Mouse (Mus musculus): ENCODE data around the gene Smok3b. TPM values are rescaled to one million over a fixed set of nuclear protein-coding genes. Genes with fewer than 3 reads are reported as not detected.

Gene Smok3b
- polyA plus RNA-seq, 1 experiment = not detected

DNA sequence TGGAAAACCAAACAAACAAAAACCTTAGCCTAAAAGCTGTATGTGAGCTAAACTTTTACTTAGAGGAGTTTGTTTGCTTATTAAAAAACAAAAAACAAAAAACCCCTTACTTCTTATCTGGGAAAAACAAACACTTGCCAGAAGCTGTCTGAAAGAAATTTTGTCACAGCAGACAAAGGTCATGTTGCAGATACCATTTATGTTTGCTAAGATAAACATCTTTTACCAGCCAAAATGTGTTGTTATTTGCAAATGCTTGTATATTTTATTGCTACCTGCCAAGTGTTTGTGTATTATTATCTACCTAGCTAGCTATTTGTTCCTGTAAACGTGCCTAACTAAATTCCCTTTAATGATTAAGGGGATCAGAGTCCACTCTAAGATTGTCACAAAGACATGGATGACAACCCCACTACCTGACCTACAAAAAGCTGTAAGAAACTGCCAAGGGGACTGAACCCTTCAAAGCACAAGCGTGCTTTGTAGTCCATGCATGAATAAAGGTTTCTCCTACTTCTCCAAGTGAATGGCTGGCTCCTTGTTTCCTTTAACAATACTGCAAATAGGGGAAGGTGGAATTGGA, 62.2 kb downstream of the Smok3b start:
- Histone ChIP-seq H3K27me3 (ENCODE audit: control insufficient read depth) (no peaks in the 10 kb centered on the region), H3K9me3 (ENCODE audit: control insufficient read depth, low read length) (0 out of 2 replicates have a peak, but pooled peaks cover 1% of the 10 kb centered on the region), H3K4me3 (replicated peaks) (no peak overlapping the region), H3K36me3 (ENCODE audit: control insufficient read depth) (peaks cover 8% of the 10 kb centered on the region), H3K4me1 (ENCODE audit: control insufficient read depth) (peaks cover 21% of the 10 kb centered on the region)
- TF ChIP-seq GATA1 (IDR thresholded peaks at IDR 0.05; ENCODE audit: low read length) = no peak

DNA sequence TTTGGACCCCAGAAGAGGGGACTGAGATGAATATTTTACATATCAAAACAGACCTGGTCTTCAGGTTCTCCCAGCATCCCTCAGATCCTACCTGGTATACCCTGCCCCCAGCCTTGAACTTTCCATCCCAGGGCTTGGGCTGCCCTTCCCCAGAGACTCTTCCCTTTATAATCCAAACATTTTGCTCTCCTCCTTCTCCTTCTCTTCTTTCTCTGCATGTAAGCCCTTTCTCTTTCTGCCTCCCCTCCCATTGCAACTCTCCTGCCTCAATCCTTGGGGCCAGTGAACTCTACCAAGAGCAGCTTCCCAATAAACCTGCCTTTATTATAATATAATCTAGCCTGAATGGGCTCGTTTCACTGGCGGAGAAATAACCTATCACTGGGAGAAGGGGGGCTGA, 62.7 kb downstream of the Smok3b start:
- peaks cover 8% of the 10 kb centered on the region for H3K36me3 ChIP-seq (ENCODE audit: control insufficient read depth)
- TF ChIP-seq TAL1 (IDR thresholded peaks at IDR 0.05; ENCODE audit: low read length) = no peak
- no peak for TF ChIP-seq GATA1 (IDR thresholded peaks at IDR 0.05; ENCODE audit: low read length)
- H3K4me3 ChIP-seq (replicated peaks) = no peak overlapping the region
- H3K27me3 ChIP-seq (ENCODE audit: control insufficient read depth) = no peaks in the 10 kb centered on the region
- no peaks in the 10 kb centered on the region for H3K9me3 ChIP-seq (ENCODE audit: control insufficient read depth, low read length)
- peaks cover 26% of the 10 kb centered on the region for H3K4me1 ChIP-seq (ENCODE audit: control insufficient read depth)

DNA sequence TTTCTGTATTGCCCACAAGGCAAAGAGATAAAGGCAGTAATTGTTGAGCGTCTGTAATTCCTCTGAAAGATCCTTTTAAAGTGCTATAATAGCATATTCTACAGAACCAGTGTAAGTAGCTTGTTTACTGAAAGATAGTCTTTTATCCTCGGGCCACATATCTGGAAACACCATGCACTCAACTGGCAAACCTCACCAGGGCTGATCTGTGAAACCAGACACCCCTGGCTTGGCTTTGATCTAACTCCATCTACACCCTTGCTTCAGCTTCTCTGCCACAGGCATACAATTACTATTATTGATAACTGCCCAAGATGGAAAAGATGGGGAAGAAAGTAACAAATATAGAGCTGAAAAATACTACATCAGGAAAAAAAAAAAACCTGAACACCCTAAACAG, 63.3 kb downstream of the Smok3b start:
- Histone ChIP-seq H3K4me1 (ENCODE audit: control insufficient read depth) (peaks cover 30% of the 10 kb centered on the region), H3K36me3 (ENCODE audit: control insufficient read depth) (peaks cover 12% of the 10 kb centered on the region), H3K9me3 (ENCODE audit: control insufficient read depth, low read length) (no peaks in the 10 kb centered on the region), H3K27me3 (ENCODE audit: control insufficient read depth) (no peaks in the 10 kb centered on the region), H3K4me3 (replicated peaks) (peak overlapping the region; percentile 98)
- no peak for TF ChIP-seq GATA1 (IDR thresholded peaks at IDR 0.05; ENCODE audit: low read length)
- no peak for TF ChIP-seq TAL1 (IDR thresholded peaks at IDR 0.05; ENCODE audit: low read length)

DNA sequence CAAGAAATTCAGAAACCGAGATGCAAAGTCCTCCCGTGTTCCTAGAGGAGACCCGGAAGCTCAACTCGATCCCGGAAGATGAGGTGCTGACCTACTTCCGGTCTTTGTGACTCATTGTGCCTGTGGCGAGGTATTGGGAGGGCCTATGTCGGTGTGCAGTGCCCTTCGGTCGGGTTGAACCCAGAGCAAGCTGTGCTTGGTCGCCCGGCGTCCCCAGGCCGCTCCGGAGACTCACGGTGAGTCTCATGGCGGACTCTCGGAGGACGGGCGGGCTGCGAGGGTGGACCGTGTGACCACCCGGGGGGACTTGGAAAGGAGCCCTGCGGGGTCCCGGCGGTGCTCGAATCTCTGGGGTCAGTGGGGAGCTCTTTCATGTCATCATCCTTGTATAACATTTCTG, 63.8 kb downstream of the Smok3b start, which contains the start of gene Zkscan1:
Gene Zkscan1, plus strand, starts transcription at position 89 of the 400 bp plus-strand sequence.
- Histone ChIP-seq H3K4me3 (replicated peaks) (peak within 1 kb of the TSS; percentile 98), H3K9me3 (ENCODE audit: control insufficient read depth, low read length) (no peaks in the 10 kb centered on the region), H3K36me3 (ENCODE audit: control insufficient read depth) (peaks cover 12% of the 10 kb centered on the region), H3K4me1 (ENCODE audit: control insufficient read depth) (peaks cover 30% of the 10 kb centered on the region), H3K27me3 (ENCODE audit: control insufficient read depth) (no peaks in the 10 kb centered on the region)
- TF ChIP-seq TAL1 (IDR thresholded peaks at IDR 0.05; ENCODE audit: low read length) = no peak
- no peak for TF ChIP-seq GATA1 (IDR thresholded peaks at IDR 0.05; ENCODE audit: low read length)

DNA sequence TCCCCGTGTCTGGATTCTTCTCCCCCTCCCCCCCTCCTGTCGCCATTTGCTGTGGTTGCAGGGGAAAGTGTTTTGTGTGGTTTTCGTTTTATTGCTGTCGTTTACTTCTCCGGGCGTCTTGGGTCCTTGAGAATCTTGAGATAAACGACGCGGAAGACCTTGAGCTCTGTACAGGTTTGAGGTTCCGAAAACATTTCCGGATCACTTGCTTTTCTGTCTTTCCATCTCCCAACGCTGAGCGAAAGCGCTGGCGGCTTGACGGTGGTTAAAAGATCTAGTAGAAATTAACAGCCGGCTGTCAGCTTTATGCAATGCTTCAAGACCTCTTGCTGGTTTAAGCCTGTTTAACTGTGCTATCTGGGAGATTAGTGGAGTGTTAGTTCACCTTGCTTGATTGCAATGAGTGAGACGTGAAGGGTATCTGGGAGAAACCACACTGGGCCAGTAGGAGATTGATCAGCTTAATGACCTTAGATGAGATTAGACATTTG, 64.2 kb downstream of the Smok3b start:
- peaks cover 30% of the 10 kb centered on the region for H3K4me1 ChIP-seq (ENCODE audit: control insufficient read depth)
- TF ChIP-seq TAL1 (IDR thresholded peaks at IDR 0.05; ENCODE audit: low read length) (no peak), GATA1 (IDR thresholded peaks at IDR 0.05; ENCODE audit: low read length) (no peak)

DNA sequence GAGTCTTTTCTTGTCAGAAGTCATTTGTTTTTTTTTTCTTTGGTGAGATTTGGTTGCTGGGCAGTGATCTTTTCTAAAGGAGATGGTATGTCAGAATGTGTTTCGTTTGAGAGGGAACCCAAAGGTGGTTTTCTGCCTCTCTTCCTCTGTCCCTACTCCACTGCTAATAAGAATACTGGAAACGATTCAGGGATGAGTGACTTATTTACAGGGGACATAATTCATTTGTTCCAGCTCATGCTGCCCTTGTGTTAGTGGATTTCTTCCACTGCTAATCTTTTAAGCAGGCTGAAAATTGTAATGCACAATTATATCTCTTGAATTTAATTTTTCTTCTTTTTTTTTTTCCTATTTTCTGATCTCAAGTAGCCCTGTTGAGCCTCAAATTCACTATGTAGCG, 65.6 kb downstream of the Smok3b start:
- H3K4me1 ChIP-seq (ENCODE audit: control insufficient read depth) = peaks cover 30% of the 10 kb centered on the region
- no peaks in the 10 kb centered on the region for H3K27me3 ChIP-seq (ENCODE audit: control insufficient read depth)
- H3K4me3 ChIP-seq (replicated peaks) = no peak overlapping the region
- TF ChIP-seq TAL1 (IDR thresholded peaks at IDR 0.05; ENCODE audit: low read length) (no peak), GATA1 (IDR thresholded peaks at IDR 0.05; ENCODE audit: low read length) (no peak)
- peaks cover 12% of the 10 kb centered on the region for H3K36me3 ChIP-seq (ENCODE audit: control insufficient read depth)
- no peaks in the 10 kb centered on the region for H3K9me3 ChIP-seq (ENCODE audit: control insufficient read depth, low read length)

More for the DNA sequence above, 64.2 kb downstream of the Smok3b start:
- H3K27me3 ChIP-seq (ENCODE audit: control insufficient read depth) = no peaks in the 10 kb centered on the region
- H3K9me3 ChIP-seq (ENCODE audit: control insufficient read depth, low read length) = no peaks in the 10 kb centered on the region
- peaks cover 12% of the 10 kb centered on the region for H3K36me3 ChIP-seq (ENCODE audit: control insufficient read depth)
- H3K4me3 ChIP-seq (replicated peaks) = peak overlapping the region; percentile 98

DNA sequence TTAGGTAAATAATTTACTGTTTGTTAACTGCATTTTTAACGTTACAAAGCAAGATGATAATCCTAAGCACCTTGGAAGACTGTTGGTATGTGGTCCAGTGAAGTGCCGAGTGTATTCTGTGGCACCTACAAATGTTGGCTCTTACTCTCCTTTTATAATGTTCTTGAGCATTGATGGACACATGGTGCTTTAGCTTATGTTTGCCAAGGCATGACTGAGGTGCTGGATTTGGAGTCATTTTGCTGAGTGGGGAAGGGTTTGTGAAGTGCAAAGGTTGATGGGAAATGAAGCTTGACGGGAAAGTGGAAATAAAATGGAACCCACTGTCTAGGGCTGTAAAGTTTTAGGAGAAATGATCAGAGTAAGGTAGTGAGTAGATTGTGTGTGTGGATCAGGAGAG, 67.1 kb downstream of the Smok3b start:
- Histone ChIP-seq H3K27me3 (ENCODE audit: control insufficient read depth) (no peaks in the 10 kb centered on the region), H3K36me3 (ENCODE audit: control insufficient read depth) (peaks cover 21% of the 10 kb centered on the region), H3K9me3 (ENCODE audit: control insufficient read depth, low read length) (no peaks in the 10 kb centered on the region), H3K4me1 (ENCODE audit: control insufficient read depth) (peaks cover 30% of the 10 kb centered on the region), H3K4me3 (replicated peaks) (no peak overlapping the region)
- TF ChIP-seq TAL1 (IDR thresholded peaks at IDR 0.05; ENCODE audit: low read length) (no peak), GATA1 (IDR thresholded peaks at IDR 0.05; ENCODE audit: low read length) (no peak)

DNA sequence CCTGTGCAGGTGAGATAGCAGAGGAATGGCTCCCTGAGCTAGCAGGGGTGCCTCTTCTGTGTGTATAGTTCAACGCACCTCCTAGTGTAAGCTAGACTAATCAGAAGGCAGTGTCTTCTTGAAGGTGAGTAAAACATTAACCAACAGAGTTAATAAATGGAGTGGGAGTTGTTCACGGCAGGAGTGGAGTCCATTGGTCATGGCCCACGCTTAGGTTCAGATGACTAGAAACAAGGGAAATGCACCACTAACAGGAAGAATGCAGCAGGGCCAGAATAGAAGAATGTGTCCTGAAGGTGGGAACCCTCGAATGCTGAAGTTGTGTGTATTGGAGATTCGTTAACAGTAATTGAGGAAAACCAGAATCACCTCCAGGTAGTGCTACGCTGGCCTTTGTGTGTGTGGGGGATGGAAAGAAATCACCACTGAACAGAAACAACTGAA, 67.9 kb downstream of the Smok3b start:
- H3K36me3 ChIP-seq (ENCODE audit: control insufficient read depth) = peaks cover 26% of the 10 kb centered on the region
- H3K27me3 ChIP-seq (ENCODE audit: control insufficient read depth) = no peaks in the 10 kb centered on the region
- H3K4me1 ChIP-seq (ENCODE audit: control insufficient read depth) = peaks cover 30% of the 10 kb centered on the region
- H3K9me3 ChIP-seq (ENCODE audit: control insufficient read depth, low read length) = no peaks in the 10 kb centered on the region
- H3K4me3 ChIP-seq (replicated peaks) = no peak overlapping the region
- TF ChIP-seq GATA1 (IDR thresholded peaks at IDR 0.05; ENCODE audit: low read length) = no peak
- no peak for TF ChIP-seq TAL1 (IDR thresholded peaks at IDR 0.05; ENCODE audit: low read length)

DNA sequence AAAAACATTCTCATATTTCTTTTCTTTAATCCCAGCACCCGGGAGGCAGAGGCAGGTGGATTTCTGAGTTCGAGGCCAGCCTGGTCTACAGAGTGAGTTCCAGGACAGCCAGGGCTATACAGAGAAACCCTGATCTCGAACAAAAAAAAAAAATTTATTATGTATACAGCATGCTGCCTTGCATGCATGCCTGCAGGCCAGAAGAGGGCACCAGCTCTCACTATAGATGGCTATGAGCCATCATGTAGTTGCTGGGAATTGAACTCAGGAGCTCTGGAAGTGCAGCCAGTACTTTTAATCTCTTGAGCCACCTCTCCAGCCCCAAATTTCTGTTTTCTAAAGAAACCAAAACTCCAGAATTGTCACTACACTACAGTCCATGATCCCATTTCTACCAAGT, 69.0 kb downstream of the Smok3b start:
- H3K27me3 ChIP-seq (ENCODE audit: control insufficient read depth) = no peaks in the 10 kb centered on the region
- H3K4me1 ChIP-seq (ENCODE audit: control insufficient read depth) = peaks cover 25% of the 10 kb centered on the region
- peaks cover 37% of the 10 kb centered on the region for H3K36me3 ChIP-seq (ENCODE audit: control insufficient read depth)
- H3K4me3 ChIP-seq (replicated peaks) = no peak overlapping the region
- H3K9me3 ChIP-seq (ENCODE audit: control insufficient read depth, low read length) = no peaks in the 10 kb centered on the region
- TF ChIP-seq TAL1 (IDR thresholded peaks at IDR 0.05; ENCODE audit: low read length) (no peak), GATA1 (IDR thresholded peaks at IDR 0.05; ENCODE audit: low read length) (no peak)
